Mouse (Mus musculus) liver, embryonic 14.5 days (tissue): Measurements from ENCODE around the gene Lins1.

Experiments used
- CTCF ChIP-seq: IDR thresholded peaks from 2 replicates; pipeline ENCODE4 v1.5.1; 2016; ENCODE audit warnings: antibody characterized with exemption, low read depth, control low read depth
- EP300 ChIP-seq: IDR thresholded peaks from 2 replicates; pipeline ENCODE4 v1.6.1; 2016; ENCODE audit warnings: antibody characterized with exemption, low read depth

DNA sequence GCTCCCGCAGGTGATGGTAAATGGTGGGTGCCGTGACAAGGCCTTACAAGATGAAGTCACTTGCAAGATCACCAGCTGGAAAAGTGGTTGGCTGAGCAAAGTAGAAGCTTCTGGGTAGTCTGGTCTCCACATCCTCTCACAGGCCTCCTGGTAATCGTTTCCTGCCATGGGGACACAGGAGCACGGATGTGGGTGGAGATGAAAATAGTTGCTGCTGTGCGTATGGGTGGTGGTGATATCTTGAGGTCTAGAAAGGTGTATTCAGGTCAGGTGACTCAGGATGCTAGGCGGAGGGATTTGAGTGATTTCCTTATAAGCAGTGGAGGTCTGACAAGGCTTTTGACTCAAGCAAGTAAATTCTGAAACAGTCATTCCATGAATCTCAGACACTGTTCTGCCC lies 35.3 kb downstream of the Lins1 start:
- TF ChIP-seq CTCF, result no peak
- TF ChIP-seq EP300, result no peak
